Mouse (Mus musculus) E14TG2a.4 (cell line): Measurements from ENCODE around the gene Pno1.

Experiments
- CTCF ChIP-seq: conservative IDR thresholded peaks from 2 replicates; pipeline ENCODE4 v1.5.1; 2014; ENCODE audit warnings: low read length
- NANOG ChIP-seq: IDR thresholded peaks from 2 replicates; pipeline ENCODE4 v1.6.1; 2014; ENCODE audit warnings: borderline replicate concordance, low read length, mixed read lengths
- POU5F1 ChIP-seq: IDR thresholded peaks from 2 replicates; pipeline ENCODE4 v1.6.1; 2014; ENCODE audit warnings: low read length, borderline replicate concordance

DNA sequence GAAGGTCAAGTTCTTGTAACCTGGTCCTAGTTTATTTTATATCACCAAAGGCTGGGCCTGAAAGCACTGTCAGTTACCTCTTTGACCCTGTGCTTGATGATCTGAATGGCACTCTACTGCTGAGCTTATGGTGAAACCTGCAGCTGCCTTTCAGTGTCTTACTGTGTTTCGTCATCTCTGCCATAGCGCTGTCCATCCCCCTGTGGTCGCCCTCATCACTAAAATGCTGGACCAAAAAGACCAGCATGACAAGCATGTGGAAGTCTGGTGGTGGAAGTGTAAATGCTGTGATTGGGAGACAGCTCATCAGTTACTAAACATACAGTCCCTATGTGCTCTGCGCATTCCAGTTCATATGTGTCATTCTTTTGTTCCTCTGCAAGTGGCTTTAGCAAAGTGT, 39.1 kb downstream of the Pno1 start:
- no peak for TF ChIP-seq CTCF
- TF ChIP-seq NANOG = no peak
- no peak for TF ChIP-seq POU5F1
